Mouse (Mus musculus): ENCODE measurements around the gene Eps8l1. TPM values are rescaled to one million over a fixed set of nuclear protein-coding genes. Genes with fewer than 3 reads are reported as not detected.

The Eps8l1 gene
- total RNA-seq, 2 experiments from 2014 or later: 3.2 to 3.5 TPM

DNA sequence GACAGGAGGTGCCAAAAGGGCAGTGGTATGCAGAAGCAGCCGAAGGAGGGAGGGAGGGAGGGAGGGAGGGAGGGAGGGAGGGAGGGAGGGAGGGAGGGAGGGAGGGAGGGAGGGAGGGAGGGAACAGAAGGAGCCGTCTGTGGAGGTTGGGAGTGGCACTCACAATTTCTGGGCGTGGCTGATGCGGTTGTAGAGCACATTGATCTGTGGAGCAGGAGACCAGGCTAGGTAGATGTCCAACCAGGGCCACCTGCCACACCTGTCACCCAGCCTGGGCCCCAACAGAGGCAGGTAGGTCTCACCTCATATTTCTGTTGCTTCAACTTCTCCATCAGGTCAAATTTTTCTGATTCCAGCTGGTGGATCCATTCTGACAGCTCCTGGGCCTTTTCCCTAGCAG, 46.7 kb downstream of the Eps8l1 start:
- DNase-seq: no peak
- intact Hi-C loops (cut with DNase I): no loop called here

DNA sequence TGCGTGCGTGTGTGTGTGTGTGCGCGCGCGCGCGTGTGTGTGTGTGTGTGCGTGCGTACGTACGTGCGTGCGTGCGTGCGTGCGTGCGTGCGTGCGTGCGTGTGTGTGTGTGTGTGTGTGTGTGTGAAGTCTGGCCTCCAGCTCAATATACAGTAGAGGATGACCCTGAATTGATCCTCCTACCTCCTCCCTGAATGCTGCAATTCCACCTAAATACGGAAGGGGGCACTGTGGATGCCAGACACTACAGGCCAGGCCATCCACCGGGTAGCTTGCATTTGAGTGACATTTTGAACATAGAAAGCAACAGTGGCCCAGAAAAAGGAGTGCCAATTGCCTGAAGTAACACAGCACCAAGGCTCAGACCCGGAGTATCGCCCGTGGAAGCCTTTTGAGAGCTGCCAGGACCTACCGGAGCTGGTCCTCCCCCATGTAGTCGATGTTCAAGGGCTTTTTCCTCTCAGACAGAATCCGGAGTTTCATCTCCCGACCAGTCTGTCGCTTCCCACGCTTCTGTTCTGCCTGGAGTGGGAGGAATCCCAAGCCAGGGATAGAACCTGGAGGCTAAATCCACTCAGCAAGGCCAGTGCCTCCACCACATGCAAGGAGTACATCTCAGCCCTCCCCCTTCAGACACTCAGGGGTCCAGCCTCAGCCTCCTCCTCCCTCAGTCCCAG, 47.7 kb downstream of the Eps8l1 start:
- no peak for DNase-seq
- intact Hi-C loops (cut with DNase I): no loop called here

DNA sequence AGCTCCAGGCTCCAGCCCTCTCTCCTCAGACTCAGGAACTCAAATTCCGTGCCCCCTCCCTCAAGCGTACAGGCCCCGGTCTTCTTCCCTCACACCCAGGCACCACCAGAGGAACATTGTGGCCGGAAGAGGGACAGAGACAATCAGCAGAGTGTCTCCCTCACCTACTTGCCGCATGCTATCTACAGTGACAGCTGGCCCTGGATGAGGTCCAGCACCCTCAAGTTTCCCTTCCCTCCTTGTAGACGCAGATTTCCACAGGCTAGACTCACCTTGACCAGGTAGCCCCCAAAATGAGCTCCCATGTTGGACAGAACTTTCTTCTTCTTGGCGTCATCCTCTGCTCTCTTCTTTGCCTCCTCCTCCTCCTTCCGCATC, 48.3 kb downstream of the Eps8l1 start:
- intact Hi-C loops (cut with DNase I): no loop called here

GRCm38 (mm10) chr7:4509863-4510608, 49.6 kb downstream of the Eps8l1 start:
- intact Hi-C loops (cut with DNase I): loop anchor here (5.0 kb wide), 1 partner anchor 373 kb away; the partner anchor contains the start of gene Leng8

More for the DNA sequence above, 48.3 kb downstream of the Eps8l1 start:
- DNase-seq: no peak

GRCm38 (mm10) chr7:4511489-4512224, 51.2 kb downstream of the Eps8l1 start:
- peak; percentile 63 to 65 for DNase-seq
- intact Hi-C loops (cut with DNase I): loop anchor here (5.0 kb wide), 1 partner anchor 374 kb away; the partner anchor contains the start of gene Leng8

More at GRCm38 (mm10) chr7:4509863-4510608, 49.6 kb downstream of the Eps8l1 start:
- DNase-seq: peak; percentile 93 to 95

GRCm38 (mm10) chr7:4513236-4513635, 52.8 kb downstream of the Eps8l1 start:
- DNase-seq: peak; percentile 63 to 74
- intact Hi-C loops (cut with DNase I): loop anchor here (5.0 kb wide), 1 partner anchor 376 kb away; the partner anchor contains the start of gene Leng8

GRCm38 (mm10) chr7:4513829-4514712, 53.6 kb downstream of the Eps8l1 start:
- intact Hi-C loops (cut with DNase I): loop anchor here (5.0 kb wide), 1 partner anchor 377 kb away; the partner anchor contains the start of gene Leng8
- peak; percentile 60 to 70 for DNase-seq

DNA sequence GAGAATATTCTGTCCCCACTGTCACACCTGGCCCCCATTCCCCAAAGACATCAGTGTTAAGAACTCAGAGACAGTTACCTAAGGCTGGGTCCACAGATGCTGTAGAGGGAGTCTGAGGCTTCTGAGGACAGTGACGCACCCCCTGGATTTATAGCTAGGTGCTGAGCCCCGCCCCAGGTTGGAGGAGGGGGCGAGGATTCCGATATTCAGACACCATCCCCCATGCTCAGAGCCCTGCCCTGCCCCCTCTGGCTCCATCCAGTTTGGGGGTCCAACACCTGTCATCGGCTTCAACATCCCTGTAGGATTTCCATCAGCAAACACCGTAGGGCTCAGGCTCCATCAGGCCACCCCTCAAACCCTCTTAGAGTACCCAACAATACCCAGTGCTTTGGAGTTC, 55.4 kb downstream of the Eps8l1 start:
- peak; percentile 47 to 57 for DNase-seq
- intact Hi-C loops (cut with DNase I): no loop called here

GRCm38 (mm10) chr7:4516332-4517050, 56.0 kb downstream of the Eps8l1 start, which contains the start of gene Tnnt1:
Gene Tnnt1, minus strand, starts transcription at chr7:4516382.
- intact Hi-C loops (cut with DNase I): no loop called here
- peak; percentile 76 to 77 for DNase-seq

DNA sequence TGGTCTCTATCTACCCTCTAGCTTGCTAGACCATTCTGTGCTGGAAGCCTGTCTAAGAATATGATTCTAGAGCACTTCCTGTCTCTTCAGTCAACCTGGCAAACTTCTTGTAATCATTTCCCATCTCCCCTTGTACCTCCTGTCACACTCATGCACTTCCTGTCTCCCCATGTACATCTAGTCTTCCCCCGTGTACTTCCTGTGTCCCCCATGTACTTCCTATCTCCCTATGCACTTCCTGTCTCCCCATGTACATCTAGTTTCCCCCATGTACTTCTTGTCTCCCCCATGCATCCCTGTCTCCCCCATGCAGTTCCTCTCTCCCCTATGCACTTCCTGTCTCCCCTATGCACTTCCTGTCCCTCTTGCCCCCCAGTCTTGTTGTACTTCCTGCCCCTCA, 58.0 kb downstream of the Eps8l1 start:
- intact Hi-C loops (cut with DNase I): no loop called here
- no peak for DNase-seq

DNA sequence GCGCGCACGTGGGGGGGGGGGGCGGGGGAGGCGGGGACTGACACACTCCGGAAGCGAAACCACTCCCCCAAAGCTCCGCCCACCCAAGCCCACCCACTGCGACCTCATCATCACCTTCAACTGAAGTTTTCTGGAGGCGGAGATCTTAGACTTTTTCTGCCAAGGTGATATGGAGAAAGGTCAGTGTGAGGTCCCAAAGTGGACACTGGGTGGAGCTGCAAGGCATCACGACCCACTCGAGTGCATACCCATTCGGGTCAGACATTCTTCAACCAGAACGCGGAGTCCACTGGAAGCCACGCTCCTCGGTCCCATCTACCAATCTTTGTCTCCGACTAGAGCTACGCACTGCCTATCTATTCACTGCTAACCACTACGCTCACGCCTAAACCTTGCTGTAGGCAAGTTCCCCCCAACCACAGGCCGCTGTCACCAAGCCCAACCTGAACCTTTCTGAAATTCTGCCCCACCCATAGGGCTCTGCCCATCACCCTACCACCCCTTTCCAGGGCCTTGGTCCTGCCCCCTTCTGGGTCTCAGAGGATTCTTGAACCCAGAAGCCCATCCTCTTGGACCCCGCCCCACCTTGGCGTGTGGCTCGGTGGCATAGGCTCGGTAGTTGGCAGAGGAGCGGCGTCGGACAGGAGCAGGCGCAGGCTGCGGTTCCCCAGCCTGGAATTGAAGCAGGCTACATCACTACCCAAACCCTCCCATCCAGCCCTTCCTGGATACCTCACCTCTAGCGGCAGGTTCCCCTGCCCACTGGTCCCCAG, 60.9 kb downstream of the Eps8l1 start:
- peak; percentile 76 to 77 for DNase-seq
- intact Hi-C loops (cut with DNase I): loop anchor here (10.0 kb wide), 1 partner anchor 227 kb away; no protein-coding TSS in a partner anchor

- peak; percentile 80 to 81 for DNase-seq
- intact Hi-C loops (cut with DNase I): loop anchor here (10.0 kb wide), 1 partner anchor 227 kb away; no protein-coding TSS in a partner anchor
Observed at GRCm38 (mm10) chr7:4522292-4522691, 61.8 kb downstream of the Eps8l1 start.

- peak in 1 of 2 experiments; percentile 61 for DNase-seq
- intact Hi-C loops (cut with DNase I): loop anchor here (10.0 kb wide), 1 partner anchor 229 kb away; no protein-coding TSS in a partner anchor
Observed at GRCm38 (mm10) chr7:4523205-4524130, 63.0 kb downstream of the Eps8l1 start.

GRCm38 (mm10) chr7:4524212-4524922, 63.9 kb downstream of the Eps8l1 start, which contains the start of gene Tnni3:
Gene Tnni3, minus strand, starts transcription at chr7:4524229.
- peak; percentile 71 to 83 for DNase-seq
- intact Hi-C loops (cut with DNase I): loop anchor here (10.0 kb wide), 1 partner anchor 230 kb away; no protein-coding TSS in a partner anchor

GRCm38 (mm10) chr7:4526341-4527301, 66.1 kb downstream of the Eps8l1 start:
- intact Hi-C loops (cut with DNase I): loop anchor here (1.0 to 10.0 kb wide), 2 partner anchors 47 to 232 kb away; no protein-coding TSS in a partner anchor
- peak; percentile 89 to 92 for DNase-seq

All from heart, postnatal 10 days (tissue).